Mouse (Mus musculus): ENCODE measurements around the gene Kdelr1. TPM values are rescaled to one million over a fixed set of nuclear protein-coding genes. Genes with fewer than 3 reads are reported as not detected.

Kdelr1 gene
- polyA plus RNA-seq (2017; shearing (Covaris generic)), result 108 TPM

DNA sequence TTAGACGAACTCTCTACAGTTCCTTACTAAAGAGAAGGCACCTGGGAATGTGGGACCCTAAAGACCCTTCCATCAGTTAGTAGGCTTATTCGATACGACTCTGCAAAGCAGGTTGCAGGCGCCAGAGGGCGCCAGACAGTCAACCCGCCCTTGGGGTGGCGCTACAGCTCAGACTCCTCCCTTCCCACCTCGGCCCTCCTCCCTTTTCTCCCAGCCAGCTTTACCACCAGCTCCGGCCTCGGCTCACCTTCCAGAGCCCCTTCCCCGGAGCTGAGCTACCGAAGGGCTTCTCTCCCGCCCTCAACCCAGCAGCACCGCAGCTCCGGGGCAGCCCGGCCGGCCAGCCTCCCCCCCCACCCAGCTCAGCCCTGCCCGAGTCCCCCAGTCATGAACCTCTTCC, at the start of gene Kdelr1:
Gene Kdelr1 (plus strand): TSS at position 149 of the 400 bp plus-strand sequence.

DNA sequence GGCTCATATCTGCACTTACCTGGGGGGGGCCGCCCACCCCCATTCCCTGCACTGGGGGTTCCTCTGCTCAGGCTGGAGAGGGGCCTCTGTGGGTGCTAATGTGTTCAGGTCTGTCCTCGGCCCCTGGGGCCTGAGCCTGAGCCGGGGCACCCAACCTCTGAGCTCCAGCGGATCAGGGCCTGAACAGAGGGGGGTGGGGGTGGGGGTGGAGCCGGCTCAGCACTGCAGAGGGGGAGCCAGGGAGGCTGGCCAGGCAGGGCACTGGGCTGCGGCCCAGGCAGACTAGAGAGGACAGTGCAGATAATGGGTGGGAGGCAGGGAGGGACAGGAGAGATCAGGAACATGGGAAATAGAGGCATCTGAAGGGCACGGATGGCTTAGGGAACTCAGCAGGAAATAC, 48.0 kb upstream of the Kdelr1 start, which contains the start of gene Kcnj14:
Gene Kcnj14 (minus strand): TSS at position 185 of the 400 bp plus-strand sequence.

DNA sequence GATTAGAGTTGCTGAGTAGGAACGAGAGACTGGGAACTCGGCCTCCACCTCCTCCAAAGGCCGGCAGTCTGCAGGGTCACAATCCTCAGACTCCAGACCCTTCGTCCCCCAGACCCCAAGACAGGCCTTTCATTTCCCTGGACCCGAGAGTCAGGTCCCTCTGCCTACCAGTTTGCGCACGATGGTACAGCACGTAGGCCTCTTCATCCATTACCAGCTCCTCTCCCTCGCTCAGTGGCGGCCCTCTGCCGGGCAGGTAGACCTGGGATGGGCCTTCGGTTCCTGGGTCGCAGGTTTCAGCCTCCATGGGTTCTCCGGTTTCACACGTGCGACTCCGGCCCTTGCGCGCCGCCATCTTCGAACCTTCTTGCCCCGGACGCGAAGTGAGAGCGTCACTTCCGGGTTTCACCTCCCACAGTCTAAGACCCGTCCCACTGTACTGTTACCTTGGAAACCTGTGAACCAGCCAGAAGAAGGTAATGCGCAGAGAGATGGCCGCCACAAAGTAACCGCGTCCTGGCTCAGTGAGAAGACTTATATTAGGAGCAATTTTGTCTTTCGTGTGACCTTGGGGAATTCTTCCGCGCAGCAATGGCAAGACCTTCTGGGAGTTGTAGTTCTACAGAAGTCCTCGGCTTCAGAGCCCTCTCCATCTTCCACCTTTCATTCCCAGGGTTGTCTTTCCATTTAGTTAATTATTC, 42.0 kb upstream of the Kdelr1 start, which contains the start of gene Grwd1:
Gene Grwd1 (minus strand): TSS at position 518 of the 701 bp plus-strand sequence.

DNA sequence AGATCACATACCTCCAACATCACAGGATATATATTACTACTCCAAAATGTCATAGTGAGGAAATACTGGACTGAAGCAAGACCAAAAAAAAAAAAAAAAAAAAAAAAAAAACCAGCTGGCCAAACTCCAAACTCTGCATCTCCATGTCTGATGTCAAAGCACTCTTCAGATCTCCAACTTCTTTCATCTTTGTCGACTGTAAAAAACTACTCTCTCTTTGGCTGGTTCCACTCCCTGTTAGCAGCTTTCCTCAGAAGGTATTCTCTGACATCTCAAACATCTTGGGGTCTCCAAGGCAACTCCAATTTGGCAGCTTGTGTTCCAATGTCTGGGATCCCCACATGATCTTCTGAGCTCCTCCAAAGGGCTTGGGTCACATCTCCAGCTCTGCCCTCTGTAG, 5.7 kb downstream of the Kdelr1 start, which contains the start of gene Grin2d:
Gene Grin2d (minus strand): TSS at position 101 of the 400 bp plus-strand sequence.

DNA sequence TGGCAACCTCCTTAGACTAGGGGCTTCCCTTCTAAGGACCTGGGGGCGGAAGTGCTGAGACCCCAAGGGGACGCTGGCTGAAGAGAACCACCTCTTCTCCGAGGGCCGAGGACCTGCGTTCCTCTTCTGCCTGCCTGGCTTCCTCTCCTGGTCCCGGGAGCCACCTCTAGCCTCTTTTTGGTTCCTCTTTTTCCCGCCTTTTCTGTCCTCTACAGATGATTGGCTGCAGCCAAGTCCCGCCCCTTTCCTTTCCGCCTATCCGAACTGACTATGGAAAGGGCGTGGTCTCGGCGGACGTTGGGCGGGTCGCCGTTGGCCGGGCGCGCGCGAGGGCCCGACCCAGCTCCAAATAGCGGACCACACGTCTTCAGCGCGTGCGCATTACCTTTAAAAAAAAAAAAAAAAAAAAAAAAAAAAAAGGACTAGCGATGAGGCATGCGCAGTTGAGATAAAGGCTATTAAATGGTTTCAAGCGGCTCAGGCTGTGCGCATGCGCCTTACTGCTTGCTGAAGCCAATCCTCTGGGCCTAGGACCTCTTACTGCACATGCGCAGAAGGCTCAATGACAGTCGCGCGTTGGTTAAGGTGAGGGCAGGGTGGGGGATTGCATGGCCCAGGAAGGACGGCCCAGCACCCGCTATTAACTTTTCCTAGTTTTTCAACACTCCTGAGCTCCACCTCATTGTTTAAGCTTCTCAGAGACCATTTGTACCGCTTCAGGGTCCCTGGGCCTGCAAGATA, 24.1 kb downstream of the Kdelr1 start, which contains the start of the genes Syngr4 and Tmem143:
Gene Syngr4 (minus strand): TSS at position 198 of the 741 bp plus-strand sequence.
Gene Tmem143 (plus strand): TSS at position 425 of the 741 bp plus-strand sequence.

DNA sequence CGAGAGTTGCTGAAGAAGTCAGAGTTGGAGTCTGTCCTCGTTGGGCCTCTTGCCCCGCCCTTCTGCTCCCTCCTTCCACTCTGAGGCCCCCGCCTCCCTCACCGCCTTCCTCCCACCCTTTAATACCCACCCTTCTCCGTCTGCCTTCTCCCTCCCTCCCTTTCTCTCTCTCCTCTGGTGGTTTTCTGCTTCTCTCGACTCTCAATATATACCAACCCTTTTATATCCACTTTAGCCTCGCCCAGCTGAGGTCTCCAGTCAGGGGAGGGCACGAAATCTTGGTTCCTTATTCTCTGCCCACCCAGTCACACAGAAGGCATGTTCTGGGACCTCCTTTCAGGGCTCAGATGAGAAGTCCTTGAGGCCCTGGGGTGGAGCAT, 48.7 kb downstream of the Kdelr1 start, which contains the start of gene Emp3:
Gene Emp3 (minus strand): TSS at position 163 of the 380 bp plus-strand sequence.

DNA sequence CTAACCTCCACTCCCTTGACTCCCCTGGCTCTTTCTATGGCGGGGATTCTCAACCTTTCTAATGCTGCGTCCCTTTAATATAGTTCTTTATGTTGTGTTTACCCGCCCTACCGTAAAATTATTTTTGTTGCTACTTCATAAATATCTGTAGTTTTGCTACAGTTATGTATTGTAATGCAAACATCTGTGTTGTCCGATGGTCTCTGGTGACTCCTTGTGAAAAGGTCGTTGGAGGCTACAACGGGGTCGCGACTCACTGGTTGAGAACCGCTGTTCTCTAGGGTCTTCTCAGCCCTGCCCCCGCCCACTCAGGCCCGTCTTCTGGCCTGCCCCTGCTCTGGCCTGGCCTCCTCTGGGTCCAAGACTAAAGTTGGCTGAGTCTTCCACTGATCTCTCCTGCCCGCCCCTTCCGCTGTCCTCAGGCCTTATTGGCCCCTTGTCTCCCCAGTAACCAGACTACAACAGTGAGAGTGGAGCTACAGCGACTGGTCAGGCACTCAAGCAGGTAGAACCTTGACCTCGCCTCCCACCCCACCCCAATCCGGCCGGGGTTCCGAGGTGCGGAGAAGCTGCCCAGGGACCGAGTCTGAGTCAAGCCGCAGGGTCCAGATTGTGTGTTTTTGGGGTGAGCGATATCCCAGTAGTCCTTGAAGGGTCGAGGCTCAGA, 51.3 kb downstream of the Kdelr1 start, which contains the start of gene Ccdc114:
Gene Ccdc114 (plus strand): TSS at position 311 of the 667 bp plus-strand sequence.

Other genes with a start within 250 kb of the Kdelr1 start
- gene Rasip1, start 245.3 kb upstream of the Kdelr1 start, polyA plus RNA-seq (2017; shearing (Covaris generic)), result 0.65 TPM
- gene Mamstr, start 232.8 kb upstream of the Kdelr1 start, polyA plus RNA-seq (2017; shearing (Covaris generic)), result 0.65 TPM
- gene Fut2, start 206.4 kb upstream of the Kdelr1 start, polyA plus RNA-seq (2017; shearing (Covaris generic)), result 0.12 TPM
- gene Ntn5, start 188.8 kb upstream of the Kdelr1 start, polyA plus RNA-seq (2017; shearing (Covaris generic)), result not detected
- gene Sec1, start 178.4 kb upstream of the Kdelr1 start, polyA plus RNA-seq (2017; shearing (Covaris generic)), result 0.20 TPM
- 9.3 TPM for gene Car11, start 172.9 kb upstream of the Kdelr1 start, polyA plus RNA-seq (2017; shearing (Covaris generic))
- gene Dbp, start 167.7 kb upstream of the Kdelr1 start, polyA plus RNA-seq (2017; shearing (Covaris generic)), result 14.7 TPM
- gene Rpl18, start 157.3 kb upstream of the Kdelr1 start, polyA plus RNA-seq (2017; shearing (Covaris generic)), result 1,529 TPM
- gene Sphk2, start 154.8 kb upstream of the Kdelr1 start, polyA plus RNA-seq (2017; shearing (Covaris generic)), result 40.4 TPM
- not detected for gene Fam83e, start 151.6 kb upstream of the Kdelr1 start, polyA plus RNA-seq (2017; shearing (Covaris generic))
- not detected for gene Spaca4, start 147.0 kb upstream of the Kdelr1 start, polyA plus RNA-seq (2017; shearing (Covaris generic))
- gene Lmtk3, start 89.0 kb upstream of the Kdelr1 start, polyA plus RNA-seq (2017; shearing (Covaris generic)), result 0.13 TPM
- 2.7 TPM for gene Sult2b1, start 88.1 kb upstream of the Kdelr1 start, polyA plus RNA-seq (2017; shearing (Covaris generic))
- gene Cyth2, start 58.2 kb upstream of the Kdelr1 start, polyA plus RNA-seq (2017; shearing (Covaris generic)), result 45.3 TPM
- gene Kcnj14, start 48.0 kb upstream of the Kdelr1 start, polyA plus RNA-seq (2017; shearing (Covaris generic)), result not detected
- 44.0 TPM for gene Grwd1, start 41.8 kb upstream of the Kdelr1 start, polyA plus RNA-seq (2017; shearing (Covaris generic))
- 0.23 TPM for gene Grin2d, start 5.6 kb downstream of the Kdelr1 start, polyA plus RNA-seq (2017; shearing (Covaris generic))
- 0.41 TPM for gene Syngr4, start 23.9 kb downstream of the Kdelr1 start, polyA plus RNA-seq (2017; shearing (Covaris generic))
- gene Tmem143, start 24.2 kb downstream of the Kdelr1 start, polyA plus RNA-seq (2017; shearing (Covaris generic)), result 8.6 TPM
- 654 TPM for gene Emp3, start 48.6 kb downstream of the Kdelr1 start, polyA plus RNA-seq (2017; shearing (Covaris generic))
- 1.4 TPM for gene Ccdc114, start 51.3 kb downstream of the Kdelr1 start, polyA plus RNA-seq (2017; shearing (Covaris generic))
- not detected for gene Abcc6, start 157.5 kb downstream of the Kdelr1 start, polyA plus RNA-seq (2017; shearing (Covaris generic))
- 28.5 TPM for gene Nomo1, start 160.9 kb downstream of the Kdelr1 start, polyA plus RNA-seq (2017; shearing (Covaris generic))
- gene Kcnj11, start 228.0 kb downstream of the Kdelr1 start, polyA plus RNA-seq (2017; shearing (Covaris generic)), result not detected

All from inflammation-experienced regulatory T-cells, adult 16 weeks (primary cell).